Mouse (Mus musculus) forebrain, embryonic 14.5 days (tissue): Measurements from ENCODE around the gene Cstb. TPM values are rescaled to one million over a fixed set of nuclear protein-coding genes. Genes with fewer than 3 reads are reported as not detected.

Experiments used
- ATAC-seq: fragments of 200-750 bp; cut with Nextera tagmentation; 2 replicates; pipeline ENCODE4 v1.8.0; 2017; ENCODE audit warnings: mild to moderate bottlenecking, moderate library complexity
- DNase-seq: peaks from one replicate; pipeline ENCODE4 v3.0.0-alpha.2; 2015; ENCODE audit warnings: low spot score
- H3K27ac ChIP-seq: fragments of 300-500 bp; sonication (generic); 2 replicates; pipeline ENCODE4 v1.5.1; 2014; ENCODE audit warnings: low read depth, mild to moderate bottlenecking, control low read depth, low read length, moderate library complexity
- H3K27me3 ChIP-seq: fragments of 300-500 bp; sonication (generic); replicated peaks from 2 replicates; pipeline ENCODE4 v1.6.1; 2014; ENCODE audit warnings: low read length, control low read depth, mixed read lengths; ENCODE audit not compliant: control insufficient read depth, insufficient read depth
- H3K36me3 ChIP-seq: fragments of 300-500 bp; sonication (generic); 2 replicates; pipeline ENCODE4 v1.6.1; 2014; ENCODE audit warnings: low read length, control low read depth; ENCODE audit not compliant: control insufficient read depth, insufficient read depth
- H3K4me1 ChIP-seq: fragments of 300-500 bp; sonication (generic); 2 replicates; pipeline ENCODE4 v1.6.1; 2014; ENCODE audit warnings: antibody characterized with exemption, low read length, control low read depth; ENCODE audit not compliant: control insufficient read depth, insufficient read depth
- H3K4me2 ChIP-seq: fragments of 300-500 bp; sonication (generic); 2 replicates; pipeline ENCODE4 v1.6.1; 2014; ENCODE audit warnings: mild to moderate bottlenecking, control low read depth, low read length
- H3K4me3 ChIP-seq: fragments of 300-500 bp; sonication (generic); 2 replicates; pipeline ENCODE4 v1.5.1; 2014; ENCODE audit warnings: low read depth, low read length, control low read depth
- H3K9ac ChIP-seq: fragments of 300-500 bp; sonication (generic); 2 replicates; pipeline ENCODE4 v1.6.1; 2014; ENCODE audit warnings: mild to moderate bottlenecking, low read length, control low read depth, moderate library complexity
- H3K9me3 ChIP-seq: fragments of 300-500 bp; sonication (generic); replicated peaks from 2 replicates; pipeline ENCODE4 v1.6.1; 2016; ENCODE audit warnings: low read length, control low read depth, mixed read lengths; ENCODE audit not compliant: control insufficient read depth
- WGBS: fragments of 180-500 bp; shearing (Covaris S2); extraction: QIAGEN DNeasy Blood & Tissue Kit; methylation state at CpG from one replicate; pipeline ENCODE4 v1.1.7; 2014; 5-methylcytosine and 5-hydroxymethylcytosine counted together
- polyA plus RNA-seq: library from polyadenylated mRNA; unstranded; fragments of >200 nt; fragmentation: Nextera tagmentation; extraction: Ambion mirVana; gene quantifications from 2 replicates; pipeline ENCODE4 v1.2.1, GENCODE M21; 2014

The Cstb gene
- 119 and 142 TPM in 2 replicates for polyA plus RNA-seq

DNA sequence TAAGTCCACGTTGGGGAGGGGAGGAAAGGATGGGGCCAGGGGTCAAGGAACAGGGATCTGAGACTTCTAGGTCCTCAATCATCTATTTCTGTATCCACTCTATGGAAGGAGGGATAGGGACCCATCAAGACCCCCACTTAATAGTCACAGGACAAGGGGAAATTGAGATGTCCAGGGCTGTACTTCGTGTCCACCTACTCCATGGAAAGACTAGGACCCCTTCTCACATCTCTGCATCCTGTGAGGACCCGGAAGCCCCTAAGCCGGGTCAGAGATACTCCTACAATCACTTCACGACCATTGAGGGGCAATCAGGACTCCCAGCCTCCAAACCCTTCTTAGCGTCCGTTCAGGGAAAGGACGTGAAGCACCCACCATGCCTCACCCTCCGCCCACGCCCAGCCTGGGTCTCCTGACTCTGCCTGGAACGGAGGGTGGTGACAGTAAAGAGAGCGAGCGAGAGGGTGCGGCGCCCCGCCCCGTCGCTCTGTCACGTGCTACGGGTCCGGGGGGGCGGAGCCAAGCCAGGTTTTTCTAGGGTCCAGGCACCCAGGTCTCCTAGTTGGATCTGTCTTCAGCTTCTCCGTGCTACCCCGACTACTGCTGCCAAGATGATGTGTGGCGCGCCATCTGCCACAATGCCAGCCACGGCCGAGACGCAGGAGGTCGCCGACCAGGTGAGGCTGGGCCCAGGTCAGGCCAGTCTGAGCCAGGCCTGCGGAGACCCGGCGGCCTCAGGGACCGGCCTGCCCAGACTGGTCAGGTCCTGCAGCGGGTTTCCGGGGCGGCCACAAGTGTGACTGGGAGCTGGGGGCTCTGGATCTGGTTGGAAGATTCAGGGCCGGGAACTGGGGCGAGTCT is at the start of gene Cstb:
Gene Cstb (plus strand): TSS at position 489 of the 861 bp plus-strand sequence.
- Histone ChIP-seq H3K4me3 (peak within 1 kb of the TSS; percentile 63), H3K4me2 (peak within 1 kb of the TSS; percentile 68), H3K36me3 (peaks cover 16% of the 10 kb centered on the region), H3K4me1 (peaks cover 6% of the 10 kb centered on the region), H3K27me3 (no peaks in the 10 kb centered on the region), H3K27ac (no peak within 1 kb of the TSS; the same call in 1 of the 2 replicates), H3K9ac (peak within 1 kb of the TSS; percentile 81), H3K9me3 (no peaks in the 10 kb centered on the region)
- ATAC-seq = peak; percentile 96
- DNase-seq = peak; percentile 87
- WGBS = 1% methylated on average over 40 of the region's 40 CpGs

DNA sequence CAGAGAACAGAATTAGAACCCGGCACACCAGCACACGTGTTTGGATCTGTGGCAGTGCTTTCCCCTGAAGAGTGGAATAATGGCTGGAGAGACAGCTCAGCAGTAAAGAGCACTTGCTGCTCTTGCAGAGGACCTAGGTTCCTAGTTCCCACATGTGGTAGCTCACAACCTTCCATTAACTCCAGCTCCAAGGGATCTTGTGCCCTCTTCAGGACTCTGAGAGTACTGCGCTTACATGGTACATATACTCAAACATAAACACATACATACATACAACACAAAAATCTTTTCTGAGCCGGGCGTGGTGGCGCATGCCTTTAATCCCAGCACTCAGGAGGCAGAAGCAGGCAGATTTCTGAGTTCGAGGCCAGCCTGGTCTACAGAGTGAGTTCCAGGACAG is 47.0 kb upstream of the Cstb start:
- WGBS = 97% methylated on average over 6 of the region's 7 CpGs

DNA sequence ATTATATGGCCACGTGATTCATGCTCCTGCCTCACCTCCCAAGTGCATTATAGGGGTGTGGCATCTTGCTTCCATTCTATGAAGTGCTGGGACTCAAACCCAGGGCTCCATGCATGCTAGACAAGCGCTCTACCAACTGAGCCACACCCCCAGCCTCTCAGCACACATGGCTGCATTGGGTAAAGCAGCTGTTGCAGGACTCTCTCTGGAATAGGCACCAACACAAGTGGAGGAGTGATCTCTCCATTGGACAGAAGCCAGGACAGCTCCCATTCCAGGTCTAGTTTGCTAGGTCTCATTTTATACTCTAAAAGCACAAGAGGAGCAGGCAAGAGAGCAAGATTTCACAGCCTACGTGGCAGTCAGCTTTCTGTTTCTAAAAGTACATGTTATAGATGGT is 41.9 kb upstream of the Cstb start:
- Histone ChIP-seq H3K9me3 (no peaks in the 10 kb centered on the region), H3K9ac (no peak overlapping the region), H3K27ac (no peak overlapping the region), H3K36me3 (no peaks in the 10 kb centered on the region), H3K4me2 (no peak overlapping the region), H3K4me3 (no peak overlapping the region), H3K4me1 (no peaks in the 10 kb centered on the region), H3K27me3 (no peaks in the 10 kb centered on the region)
- 70% methylated on average over 3 of the region's 3 CpGs for WGBS
- no peak for DNase-seq
- ATAC-seq = no peak

More for the DNA sequence above, 47.0 kb upstream of the Cstb start:
- Histone ChIP-seq H3K27ac (no peak overlapping the region), H3K9ac (no peak overlapping the region), H3K9me3 (no peaks in the 10 kb centered on the region), H3K4me3 (no peak overlapping the region), H3K27me3 (no peaks in the 10 kb centered on the region), H3K4me1 (no peaks in the 10 kb centered on the region), H3K4me2 (no peak overlapping the region), H3K36me3 (no peaks in the 10 kb centered on the region)
- ATAC-seq (no peak), DNase-seq (no peak)

DNA sequence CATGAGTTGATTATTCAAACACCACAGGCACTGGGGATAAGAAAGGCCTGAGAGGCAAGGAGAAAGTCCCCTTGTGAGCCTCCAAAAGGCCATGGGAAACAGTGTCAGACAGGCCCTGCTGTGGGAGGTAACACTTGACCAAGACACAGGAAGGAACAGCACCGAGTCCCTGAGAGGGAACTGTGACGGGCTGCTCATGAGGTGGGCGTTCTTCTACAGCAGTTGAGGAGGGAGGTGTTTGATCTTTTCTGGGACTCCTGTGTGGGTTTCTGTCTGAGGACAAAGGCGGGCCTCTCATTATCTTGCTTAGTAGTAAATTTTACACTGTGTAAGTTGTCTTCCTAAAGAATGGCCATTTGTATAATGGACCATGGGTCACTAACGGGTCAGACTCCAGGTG is 39.9 kb upstream of the Cstb start:
- Histone ChIP-seq H3K4me3 (no peak overlapping the region), H3K9ac (no peak overlapping the region), H3K27ac (no peak overlapping the region), H3K4me2 (no peak overlapping the region), H3K27me3 (no peaks in the 10 kb centered on the region), H3K4me1 (no peaks in the 10 kb centered on the region), H3K36me3 (no peaks in the 10 kb centered on the region), H3K9me3 (no peaks in the 10 kb centered on the region)
- no peak for ATAC-seq
- WGBS = 66% methylated on average over 5 of the region's 5 CpGs
- no peak for DNase-seq

DNA sequence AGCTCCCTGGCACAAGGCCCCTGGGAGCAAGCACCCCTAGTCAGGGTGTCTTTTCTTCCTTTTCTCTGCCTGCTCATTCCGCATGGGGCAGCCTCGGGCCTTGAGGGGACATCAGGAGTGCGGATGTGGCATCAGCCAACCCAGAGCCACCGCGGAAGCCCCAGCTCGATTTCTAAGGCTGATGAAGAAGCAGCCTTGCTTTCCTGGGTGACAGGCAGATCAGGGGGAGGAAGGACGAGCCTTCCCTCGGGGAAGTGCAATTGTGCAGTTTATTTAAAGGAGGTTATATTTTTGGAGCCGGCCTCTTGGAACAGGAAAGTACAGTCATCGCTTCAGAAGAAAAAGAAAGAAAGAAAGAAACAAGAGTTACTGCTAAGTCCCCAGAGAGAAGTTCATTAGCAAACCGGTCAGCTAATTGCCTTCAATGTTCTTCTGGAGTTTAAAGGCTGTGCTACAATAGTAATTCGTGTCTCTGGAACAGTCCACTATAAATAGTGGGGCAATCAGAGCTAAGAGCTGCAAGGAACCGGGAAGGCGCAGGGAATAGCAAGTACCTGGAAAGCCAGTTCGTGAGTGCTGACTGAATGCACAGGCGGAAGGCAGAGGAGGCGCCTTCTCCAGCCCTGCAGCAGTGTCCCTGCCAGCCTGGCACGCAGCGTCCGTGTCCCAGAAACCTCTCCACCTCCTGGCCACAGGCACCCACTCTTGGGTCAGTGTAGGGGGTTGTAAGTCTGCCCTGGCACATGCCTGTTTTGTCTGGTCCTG is 37.1 kb upstream of the Cstb start:
- ATAC-seq (no peak), DNase-seq (no peak)
- WGBS = 46% methylated on average over 20 of the region's 20 CpGs
- Histone ChIP-seq H3K4me1 (no peaks in the 10 kb centered on the region), H3K9me3 (no peaks in the 10 kb centered on the region), H3K27me3 (peaks cover 18% of the 10 kb centered on the region), H3K9ac (no peak overlapping the region; the same call in 1 of the 2 replicates), H3K4me2 (no peak overlapping the region), H3K27ac (no peak overlapping the region), H3K4me3 (no peak overlapping the region), H3K36me3 (no peaks in the 10 kb centered on the region)

DNA sequence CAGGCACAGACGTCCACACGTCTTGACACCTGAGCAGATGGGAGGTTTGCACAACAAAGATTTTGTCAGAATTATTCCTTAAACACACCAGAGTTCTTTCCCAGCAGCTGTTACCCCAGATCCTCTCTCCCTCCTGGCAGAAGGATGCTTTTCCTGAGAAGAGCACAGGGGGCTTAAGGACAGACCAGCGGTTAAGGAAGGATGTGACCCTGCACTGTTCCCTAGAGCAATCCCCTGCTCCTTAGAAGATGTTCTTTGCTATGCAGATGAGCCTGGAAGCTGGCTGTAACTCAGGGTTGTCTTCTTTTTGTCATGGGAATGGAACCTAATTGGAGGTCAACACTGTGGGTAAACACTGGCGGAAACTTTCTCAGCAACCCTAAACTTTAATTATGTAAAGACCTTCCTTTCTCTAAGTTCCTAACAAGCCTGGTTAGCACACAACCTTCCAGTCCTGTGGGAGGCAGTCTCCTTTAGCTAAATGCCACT is 34.4 kb upstream of the Cstb start:
- no peaks in the 10 kb centered on the region for H3K4me1 ChIP-seq
- H3K4me3 ChIP-seq = no peak overlapping the region
- no peak overlapping the region for H3K4me2 ChIP-seq
- peaks cover 18% of the 10 kb centered on the region for H3K27me3 ChIP-seq
- DNase-seq (peak; percentile 20), ATAC-seq (no peak)
- H3K27ac ChIP-seq = no peak overlapping the region
- no peaks in the 10 kb centered on the region for H3K36me3 ChIP-seq
- no peak overlapping the region for H3K9ac ChIP-seq
- WGBS = 16% methylated on average over 4 of the region's 4 CpGs
- H3K9me3 ChIP-seq = no peaks in the 10 kb centered on the region

DNA sequence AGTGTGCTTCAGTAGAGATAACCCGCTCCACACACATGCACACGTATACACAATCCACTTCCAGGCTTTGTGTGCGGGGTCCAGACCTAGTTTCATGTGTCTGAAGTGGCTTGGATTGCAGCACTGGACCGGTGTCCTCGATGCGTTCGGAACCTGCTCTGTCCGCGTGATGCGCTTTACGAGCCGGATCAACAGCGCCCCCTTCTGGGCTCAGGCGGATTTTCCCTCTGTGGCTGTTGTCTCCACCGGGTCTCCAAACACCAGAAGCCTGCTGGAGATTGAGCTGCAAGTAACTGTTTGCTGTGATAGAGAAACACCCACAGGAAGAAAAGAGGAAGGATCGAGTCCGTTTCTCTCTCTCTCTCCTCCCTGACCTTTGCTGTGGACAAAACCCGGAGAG is 33.4 kb upstream of the Cstb start:
- DNase-seq (peak; percentile 69), ATAC-seq (peak; percentile 18; the same call in 1 of the 2 replicates)
- Histone ChIP-seq H3K9me3 (no peaks in the 10 kb centered on the region), H3K4me3 (no peak overlapping the region), H3K27me3 (peaks cover 18% of the 10 kb centered on the region), H3K27ac (no peak overlapping the region), H3K4me2 (no peak overlapping the region), H3K9ac (no peak overlapping the region), H3K4me1 (0 out of 2 replicates have a peak, but pooled peaks cover 4% of the 10 kb centered on the region), H3K36me3 (no peaks in the 10 kb centered on the region)
- WGBS = 3% methylated on average over 18 of the region's 18 CpGs

DNA sequence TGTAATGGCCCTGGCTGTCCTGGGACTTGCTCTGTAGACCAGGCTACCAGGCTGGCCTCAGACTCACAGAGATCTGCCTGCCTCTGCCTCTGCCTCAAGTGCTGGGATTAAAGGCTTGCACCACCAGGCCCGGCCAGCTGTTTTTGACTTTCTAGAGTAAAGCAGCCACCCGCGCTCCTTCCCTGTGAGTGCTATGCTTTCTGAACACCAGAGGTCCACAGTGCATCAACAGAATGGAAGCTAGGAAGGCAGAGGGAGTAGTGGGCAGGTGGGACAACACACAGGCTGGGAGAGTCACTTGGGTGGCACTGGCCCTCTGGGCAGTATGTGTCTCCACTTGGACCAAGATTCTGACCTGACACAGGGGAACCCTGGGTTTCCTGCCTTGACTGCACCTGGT is 30.1 kb upstream of the Cstb start:
- ATAC-seq = no peak
- H3K4me3 ChIP-seq = no peak overlapping the region
- 0 out of 2 replicates have a peak, but pooled peaks cover 4% of the 10 kb centered on the region for H3K4me1 ChIP-seq
- H3K9me3 ChIP-seq = no peaks in the 10 kb centered on the region
- peaks cover 19% of the 10 kb centered on the region for H3K36me3 ChIP-seq
- peaks cover 18% of the 10 kb centered on the region for H3K27me3 ChIP-seq
- peak overlapping the region; percentile 22 for H3K27ac ChIP-seq
- no peak overlapping the region for H3K4me2 ChIP-seq
- WGBS = 80% methylated on average over 3 of the region's 3 CpGs
- no peak for DNase-seq
- no peak overlapping the region for H3K9ac ChIP-seq
